Mouse (Mus musculus) kidney, adult 2 months (tissue): Measurements from ENCODE around the gene Cyp21a1. TPM values are rescaled to one million over a fixed set of nuclear protein-coding genes. Genes with fewer than 3 reads are reported as not detected.
"Not testable (repeated sequence)": the region's sequence is repeated elsewhere in the genome, so short reads cannot be mapped to it uniquely, and the experiment has no call there.

Experiments
- DNase-seq: peaks from one replicate; pipeline ENCODE4 v3.0.0; 2021
- H3K27ac ChIP-seq: fragments of 200-500 bp; 2 replicates; pipeline ENCODE4 v1.5.1; 2012; ENCODE audit warnings: low read depth, low read length, control low read depth, inconsistent platforms; ENCODE audit not compliant: insufficient read depth
- H3K27me3 ChIP-seq: fragments of 200-500 bp; replicated peaks from 2 replicates; pipeline ENCODE4 v1.6.1; 2012; ENCODE audit warnings: mild to moderate bottlenecking, moderate library complexity, low read length, inconsistent platforms; ENCODE audit not compliant: control insufficient read depth, insufficient read depth
- H3K36me3 ChIP-seq: fragments of 200-500 bp; 2 replicates; pipeline ENCODE4 v1.6.1; 2012; ENCODE audit warnings: mild to moderate bottlenecking, moderate library complexity, low read length, inconsistent platforms; ENCODE audit not compliant: control insufficient read depth, insufficient read depth
- H3K4me1 ChIP-seq: fragments of 200-500 bp; 2 replicates; pipeline ENCODE4 v1.6.1; 2011; ENCODE audit warnings: low read length; ENCODE audit not compliant: control insufficient read depth, insufficient read depth
- H3K4me3 ChIP-seq: fragments of 200-500 bp; 2 replicates; pipeline ENCODE4 v1.5.1; 2011; ENCODE audit warnings: mild to moderate bottlenecking, low read depth, low read length, control low read depth; ENCODE audit not compliant: insufficient read depth
- CTCF ChIP-seq: fragments of 200-500 bp; conservative IDR thresholded peaks from 2 replicates; pipeline ENCODE4 v1.5.1; 2011; ENCODE audit warnings: low read depth, mild to moderate bottlenecking, control low read depth, low read length, moderate library complexity, mixed read lengths; ENCODE audit not compliant: insufficient read depth, insufficient read length
- POLR2A ChIP-seq: fragments of 200-500 bp; IDR thresholded peaks from one replicate; pipeline ENCODE4 v1.6.1; 2011; ENCODE audit warnings: low read depth, low read length, control low read depth
- WGBS: fragments of 180-500 bp; shearing (Covaris S2); methylation state at CpG from one replicate; pipeline ENCODE4 v1.1.7; 2018; 5-methylcytosine and 5-hydroxymethylcytosine counted together
- polyA plus RNA-seq: library from polyadenylated mRNA; depleted of rRNA; stranded (reverse); fragments of >200 nt; gene quantifications from 2 replicates; pipeline ENCODE4 v1.2.3, GENCODE M21; 2012

Cyp21a1 gene
- polyA plus RNA-seq, 1 experiment: 0.23 TPM

- H3K36me3 ChIP-seq: no peaks in the 10 kb centered on the region
- TF ChIP-seq POLR2A (no peak), CTCF (no peak)
Observed at GRCm38 (mm10) chr17:34840736-34841307, 36.5 kb upstream of the Cyp21a1 start.

DNA sequence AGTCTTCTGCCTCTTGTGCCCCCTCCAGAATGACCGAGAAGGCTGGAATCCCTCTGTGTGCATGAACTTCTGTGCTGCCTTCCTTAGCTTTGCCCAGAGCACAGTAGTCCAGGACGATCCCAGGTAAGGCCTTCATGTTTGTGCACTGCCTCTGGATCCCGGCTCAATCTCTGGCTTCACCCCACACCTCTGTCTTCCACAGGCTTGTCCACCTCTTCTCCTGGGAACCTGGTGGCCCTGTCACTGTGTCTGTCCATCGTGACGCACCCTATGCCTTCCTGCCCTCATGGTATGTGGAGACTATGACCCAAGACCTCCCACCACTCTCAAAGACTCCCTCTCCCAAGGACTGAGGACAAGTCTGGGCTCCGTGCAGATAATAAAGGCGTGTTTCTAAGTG, 34.4 kb upstream of the Cyp21a1 start:
- Histone ChIP-seq H3K4me3 (no peak overlapping the region), H3K27ac (no peak overlapping the region), H3K36me3 (no peaks in the 10 kb centered on the region; the same call in 1 of the 2 replicates), H3K27me3 (no peaks in the 10 kb centered on the region), H3K4me1 (peaks cover 10% of the 10 kb centered on the region)
- no peak for TF ChIP-seq CTCF
- TF ChIP-seq POLR2A: no peak
- no peak for DNase-seq
- 89% methylated on average over 7 of the region's 7 CpGs for WGBS

More at GRCm38 (mm10) chr17:34840736-34841307, 36.5 kb upstream of the Cyp21a1 start:
- WGBS: 86% methylated on average over 6 of the region's 6 CpGs
- peaks cover 9% of the 10 kb centered on the region for H3K4me1 ChIP-seq
- no peak overlapping the region for H3K4me3 ChIP-seq
- H3K27me3 ChIP-seq: no peaks in the 10 kb centered on the region
- no peak overlapping the region for H3K27ac ChIP-seq
- no peak for DNase-seq

DNA sequence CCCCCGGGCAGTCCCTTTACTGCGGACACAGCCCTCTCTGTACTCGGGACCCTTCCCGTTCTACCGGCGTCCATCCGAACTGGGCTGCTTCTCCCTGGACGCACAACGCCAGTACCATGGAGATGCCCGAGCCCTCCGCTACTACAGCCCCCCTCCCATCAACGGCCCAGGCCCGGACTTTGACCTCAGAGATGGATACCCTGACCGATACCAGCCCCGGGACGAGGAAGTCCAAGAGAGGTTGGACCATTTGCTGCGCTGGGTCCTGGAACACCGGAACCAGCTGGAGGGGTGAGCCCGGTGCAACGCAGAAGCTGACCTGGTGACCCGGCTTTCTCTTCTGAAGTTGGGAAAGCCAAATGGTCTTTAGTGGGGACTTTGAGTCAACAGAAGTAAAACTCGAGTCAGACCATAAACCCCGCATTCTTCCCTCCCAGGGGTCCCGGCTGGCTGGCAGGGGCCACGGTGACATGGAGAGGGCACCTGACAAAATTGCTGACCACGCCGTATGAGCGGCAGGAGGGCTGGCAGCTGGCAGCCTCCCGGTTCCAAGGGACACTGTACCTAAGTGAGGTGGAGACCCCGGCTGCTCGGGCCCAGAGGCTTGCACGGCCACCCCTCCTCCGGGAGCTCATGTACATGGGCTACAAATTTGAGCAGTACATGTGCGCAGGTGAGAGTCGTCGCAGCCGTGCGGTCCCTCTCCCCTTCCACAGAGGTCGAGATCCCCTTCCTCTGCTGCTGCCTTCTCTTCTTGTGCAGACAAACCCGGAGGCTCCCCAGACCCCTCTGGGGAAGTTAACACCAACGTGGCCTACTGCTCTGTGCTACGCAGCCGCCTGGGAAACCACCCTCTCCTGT, 33.3 kb upstream of the Cyp21a1 start:
- H3K36me3 ChIP-seq: no peaks in the 10 kb centered on the region; the same call in 1 of the 2 replicates
- 19% methylated on average over 43 of the region's 43 CpGs for WGBS
- peak; percentile 43 for DNase-seq
- no peaks in the 10 kb centered on the region for H3K27me3 ChIP-seq
- peaks cover 10% of the 10 kb centered on the region for H3K4me1 ChIP-seq
- H3K4me3 ChIP-seq: peak overlapping the region; percentile 73
- no peak for TF ChIP-seq CTCF
- TF ChIP-seq POLR2A: no peak
- no peak overlapping the region; the same call in 1 of the 2 replicates for H3K27ac ChIP-seq

DNA sequence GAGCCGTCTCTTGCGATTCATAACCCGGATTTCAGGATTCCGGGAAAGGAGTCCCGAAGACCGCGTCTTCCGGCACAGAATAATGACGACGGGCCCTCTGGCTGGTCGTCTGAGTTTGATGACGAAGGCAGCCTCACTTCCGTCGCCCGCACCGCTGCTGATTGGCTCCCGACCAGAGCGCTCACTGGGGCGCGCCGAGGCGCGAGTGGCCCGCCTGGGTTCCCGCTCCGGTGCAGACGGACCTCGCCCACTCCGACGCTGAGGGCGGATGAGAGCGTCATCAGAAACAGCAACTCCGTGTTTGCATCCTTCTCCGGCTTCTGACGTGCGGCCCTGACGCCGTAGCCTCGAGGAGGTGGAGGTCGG, 32.5 kb upstream of the Cyp21a1 start, which contains the start of the genes Stk19 and Dxo:
Gene Stk19 (minus strand): TSS at position 90 of the 366 bp plus-strand sequence.
Gene Dxo (plus strand): TSS at position 164 of the 366 bp plus-strand sequence.
- Histone ChIP-seq H3K4me1 (peaks cover 10% of the 10 kb centered on the region), H3K27me3 (no peaks in the 10 kb centered on the region), H3K4me3 (peak within 1 kb of the TSS; percentile 73), H3K36me3 (no peaks in the 10 kb centered on the region; the same call in 1 of the 2 replicates), H3K27ac (peak within 1 kb of the TSS; percentile 24)
- WGBS: under 1% methylated on average over 40 of the region's 40 CpGs
- peak; percentile 98 for DNase-seq
- TF ChIP-seq POLR2A: peak; percentile 71
- TF ChIP-seq CTCF: no peak

- TF ChIP-seq POLR2A (no peak), CTCF (no peak)
- 3% methylated on average over 48 of the region's 48 CpGs for WGBS
- Histone ChIP-seq H3K4me1 (peaks cover 10% of the 10 kb centered on the region), H3K27me3 (no peaks in the 10 kb centered on the region), H3K27ac (0 out of 2 replicates have a peak overlapping the region, but pooled peaks have one; percentile 19), H3K4me3 (peak overlapping the region; percentile 73), H3K36me3 (no peaks in the 10 kb centered on the region; the same call in 1 of the 2 replicates)
- no peak for DNase-seq
Observed at GRCm38 (mm10) chr17:34836155-34836855, 31.9 kb upstream of the Cyp21a1 start.

- peaks cover 14% of the 10 kb centered on the region for H3K36me3 ChIP-seq
- DNase-seq: peak; percentile 53
Observed at GRCm38 (mm10) chr17:34830776-34831175, 26.4 kb upstream of the Cyp21a1 start.

DNA sequence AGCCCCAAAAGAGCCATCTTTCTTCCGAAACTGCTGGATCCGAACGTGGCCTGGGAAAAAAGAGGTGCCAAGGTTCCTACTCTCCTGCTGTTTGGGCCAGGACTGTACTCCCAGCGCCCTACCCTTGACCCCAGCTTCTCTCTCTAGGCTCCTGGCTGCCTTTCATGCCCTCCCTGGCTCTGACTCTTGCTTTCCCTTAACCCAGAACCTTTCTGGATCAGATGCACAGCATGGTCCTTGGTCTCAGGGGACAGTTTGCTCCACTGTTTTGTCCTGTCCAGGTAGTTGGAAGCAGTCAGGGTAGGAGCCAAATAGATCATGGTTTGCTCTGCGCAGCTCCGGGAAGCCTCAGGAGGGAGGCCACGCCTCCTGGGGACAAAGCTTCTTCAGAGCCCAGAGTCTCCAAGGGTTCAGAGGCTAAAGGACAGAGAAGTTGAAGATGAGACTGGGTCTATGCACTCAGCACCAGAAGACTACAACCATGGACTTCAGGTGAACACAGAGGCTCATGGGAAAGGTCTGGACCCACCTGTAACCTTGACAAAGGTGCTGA, 10.5 kb upstream of the Cyp21a1 start:
- TF ChIP-seq POLR2A: no peak
- TF ChIP-seq CTCF: no peak
- 71% methylated on average over 7 of the region's 7 CpGs for WGBS
- no peak overlapping the region for H3K27ac ChIP-seq

More at GRCm38 (mm10) chr17:34830776-34831175, 26.4 kb upstream of the Cyp21a1 start:
- H3K4me1 ChIP-seq, H3K27ac ChIP-seq, H3K27me3 ChIP-seq, H3K4me3 ChIP-seq: not testable (repeated sequence)
- 89% methylated on average over 1 of the region's 1 CpGs for WGBS

More for the DNA sequence above, 10.5 kb upstream of the Cyp21a1 start:
- DNase-seq: peak; percentile 50
- H3K4me1 ChIP-seq: no peaks in the 10 kb centered on the region
- no peak overlapping the region for H3K4me3 ChIP-seq
- no peaks in the 10 kb centered on the region for H3K27me3 ChIP-seq
- H3K36me3 ChIP-seq: no peaks in the 10 kb centered on the region
